Mouse (Mus musculus) forebrain, embryonic 11.5 days (tissue): ENCODE measurements at regions not wholly inside any gene's neighbourhood (a gene's known extent, or its start where the extent isn't known, plus 50 kb on each side); places are given as distances from the start of the nearest gene placed in this dataset.

Source experiments
- ATAC-seq: fragments of 200-750 bp; cut with Nextera tagmentation; replicated peaks from 2 replicates; pipeline ENCODE4 v1.8.0; 2017; ENCODE audit warnings: moderate TSS enrichment; ENCODE audit not compliant: low FRiP score
- DNase-seq: peaks from one replicate; pipeline ENCODE4 v3.0.0-alpha.2; 2017; ENCODE audit warnings: low spot score
- H3K27ac ChIP-seq: fragments of 300-500 bp; sonication (generic); 2 replicates; pipeline ENCODE4 v1.5.1; 2014; ENCODE audit warnings: low read depth, low read length
- H3K27me3 ChIP-seq: fragments of 300-500 bp; sonication (generic); 2 replicates; pipeline ENCODE4 v1.6.1; 2014; ENCODE audit warnings: mild to moderate bottlenecking, low read length, mixed read lengths; ENCODE audit not compliant: control insufficient read depth, insufficient read depth
- H3K36me3 ChIP-seq: fragments of 300-500 bp; sonication (generic); 2 replicates; pipeline ENCODE4 v1.6.1; 2014; ENCODE audit warnings: mild to moderate bottlenecking, low read length, moderate library complexity, mixed read lengths; ENCODE audit not compliant: control insufficient read depth, insufficient read depth
- H3K4me1 ChIP-seq: fragments of 300-500 bp; sonication (generic); replicated peaks from 2 replicates; pipeline ENCODE4 v1.6.1; 2014; ENCODE audit warnings: low read length, mixed read lengths; ENCODE audit not compliant: control insufficient read depth, insufficient read depth
- H3K4me2 ChIP-seq: fragments of 300-500 bp; sonication (generic); 2 replicates; pipeline ENCODE4 v1.6.1; 2014; ENCODE audit warnings: low read depth, mild to moderate bottlenecking, low read length, moderate library complexity, mixed read lengths; ENCODE audit not compliant: severe bottlenecking
- H3K4me3 ChIP-seq: fragments of 300-500 bp; sonication (generic); 2 replicates; pipeline ENCODE4 v1.5.1; 2014; ENCODE audit warnings: low read depth, low read length
- H3K9ac ChIP-seq: fragments of 300-500 bp; sonication (generic); 2 replicates; pipeline ENCODE4 v1.6.1; 2014; ENCODE audit warnings: low read length
- H3K9me3 ChIP-seq: fragments of 300-500 bp; sonication (generic); 2 replicates; pipeline ENCODE4 v1.6.1; 2016; ENCODE audit warnings: low read length, mixed read lengths; ENCODE audit not compliant: control insufficient read depth
- WGBS: fragments of 180-500 bp; shearing (Covaris S2); extraction: QIAGEN DNeasy Blood & Tissue Kit; methylation state at CpG from one replicate; pipeline ENCODE4 v1.1.7; 2014; 5-methylcytosine and 5-hydroxymethylcytosine counted together

DNA sequence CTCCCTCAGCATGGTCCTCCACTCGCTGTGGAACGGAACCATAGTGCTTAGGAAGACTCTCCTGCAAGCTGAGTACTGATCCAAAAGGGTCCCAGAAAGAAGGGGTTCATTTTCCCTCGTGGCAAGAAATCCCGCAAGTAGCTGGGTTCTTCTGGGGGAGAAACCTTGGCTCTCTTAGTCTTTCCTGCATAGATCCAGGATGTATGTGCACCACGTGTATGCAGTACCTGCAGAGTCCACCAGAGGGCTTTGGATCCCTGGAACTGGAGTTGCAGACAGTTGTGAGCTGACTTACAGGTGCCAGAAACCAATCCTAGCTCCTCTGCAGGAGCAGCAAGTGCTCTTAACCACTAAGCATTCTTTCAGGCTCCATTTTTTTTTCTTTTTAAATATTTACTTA lies 67.9 kb upstream of the Pmepa1 start:
- H3K4me3 ChIP-seq = no peak overlapping the region
- peaks cover 10% of the 10 kb centered on the region for H3K4me1 ChIP-seq
- WGBS = 87% methylated on average over 5 of the region's 5 CpGs
- no peak for DNase-seq
- no peak overlapping the region for H3K27ac ChIP-seq
- no peak overlapping the region for H3K9ac ChIP-seq
- no peaks in the 10 kb centered on the region for H3K9me3 ChIP-seq
- H3K36me3 ChIP-seq = no peaks in the 10 kb centered on the region
- no peak overlapping the region for H3K4me2 ChIP-seq
- H3K27me3 ChIP-seq = no peaks in the 10 kb centered on the region
- no peak for ATAC-seq

DNA sequence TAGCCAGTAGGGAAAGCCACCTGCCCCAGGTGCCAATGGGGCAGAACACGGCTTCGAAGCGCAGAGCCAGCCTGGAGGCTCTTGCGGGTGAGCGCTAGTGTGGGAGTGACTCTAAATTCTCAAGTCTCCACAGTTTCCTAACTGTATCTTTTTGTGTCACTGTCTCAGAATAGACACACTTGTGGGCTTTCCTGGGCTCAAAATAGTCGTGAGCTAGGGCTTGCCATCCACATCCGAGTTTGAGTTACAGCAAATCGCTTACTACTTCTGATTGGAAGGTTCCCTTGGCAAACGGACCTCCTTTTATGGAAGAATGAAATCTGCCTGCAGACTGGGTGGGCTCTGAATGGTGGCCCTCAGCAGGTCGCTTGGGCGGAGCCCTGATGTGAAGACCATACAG lies 71.0 kb upstream of the Pmepa1 start:
- H3K4me3 ChIP-seq = no peak overlapping the region
- H3K27me3 ChIP-seq = no peaks in the 10 kb centered on the region
- DNase-seq = no peak
- H3K9ac ChIP-seq = no peak overlapping the region
- H3K36me3 ChIP-seq = no peaks in the 10 kb centered on the region
- H3K4me1 ChIP-seq = no peaks in the 10 kb centered on the region
- no peak overlapping the region for H3K4me2 ChIP-seq
- ATAC-seq = no peak
- 77% methylated on average over 11 of the region's 11 CpGs for WGBS
- H3K9me3 ChIP-seq = no peaks in the 10 kb centered on the region
- H3K27ac ChIP-seq = no peak overlapping the region

DNA sequence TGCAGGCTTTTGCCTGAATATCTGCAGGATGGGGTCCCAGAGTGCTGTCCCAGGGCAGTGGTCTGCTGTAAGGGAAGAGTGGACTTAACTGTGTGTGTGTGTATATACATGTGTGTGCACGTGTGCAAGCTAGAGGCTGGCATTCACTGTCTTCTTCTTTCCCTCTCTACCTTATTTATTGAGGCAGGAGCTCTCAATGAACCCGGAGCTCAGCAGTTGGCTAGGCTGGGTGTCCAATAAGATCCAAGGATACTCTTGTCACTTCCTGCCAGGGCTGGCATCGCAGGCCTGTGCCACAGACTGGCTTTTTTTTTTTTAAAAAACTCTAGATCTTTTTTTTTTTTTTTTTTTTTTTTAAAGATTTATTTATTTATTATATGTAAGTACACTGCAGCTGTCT lies 72.4 kb upstream of the Pmepa1 start:
- H3K9me3 ChIP-seq = no peaks in the 10 kb centered on the region

DNA sequence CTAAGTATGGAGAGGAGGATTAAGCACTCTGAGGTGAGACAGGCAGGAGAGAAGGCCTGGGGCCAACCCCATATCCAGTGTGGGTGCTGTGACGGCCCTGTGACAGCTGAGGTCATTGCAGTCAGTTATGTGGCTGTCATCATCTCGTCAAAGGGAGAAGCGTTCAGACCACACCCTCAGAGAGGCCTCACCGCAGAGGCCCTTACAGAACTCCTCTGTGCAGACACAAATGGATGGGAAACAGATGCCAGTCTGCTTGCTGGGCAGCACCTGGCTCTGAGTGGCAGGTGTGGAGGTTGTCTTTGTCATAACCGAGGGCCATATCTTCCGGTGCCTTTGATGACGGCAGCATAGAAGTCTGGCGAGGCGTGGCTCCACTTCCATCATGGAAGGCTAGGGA lies 73.2 kb upstream of the Pmepa1 start:
- Histone ChIP-seq H3K4me2 (no peak overlapping the region), H3K27me3 (no peaks in the 10 kb centered on the region), H3K9ac (no peak overlapping the region), H3K4me3 (no peak overlapping the region), H3K36me3 (no peaks in the 10 kb centered on the region), H3K27ac (no peak overlapping the region), H3K9me3 (no peaks in the 10 kb centered on the region), H3K4me1 (no peaks in the 10 kb centered on the region)
- no peak for DNase-seq
- ATAC-seq = no peak
- 85% methylated on average over 9 of the region's 9 CpGs for WGBS

More for the DNA sequence above, 72.4 kb upstream of the Pmepa1 start:
- no peaks in the 10 kb centered on the region for H3K27me3 ChIP-seq
- no peak overlapping the region for H3K4me3 ChIP-seq
- 87% methylated on average over 3 of the region's 3 CpGs for WGBS
- no peak for ATAC-seq
- no peak for DNase-seq
- H3K9ac ChIP-seq = no peak overlapping the region
- no peak overlapping the region for H3K27ac ChIP-seq
- H3K4me1 ChIP-seq = no peaks in the 10 kb centered on the region
- no peaks in the 10 kb centered on the region for H3K36me3 ChIP-seq
- H3K4me2 ChIP-seq = no peak overlapping the region

DNA sequence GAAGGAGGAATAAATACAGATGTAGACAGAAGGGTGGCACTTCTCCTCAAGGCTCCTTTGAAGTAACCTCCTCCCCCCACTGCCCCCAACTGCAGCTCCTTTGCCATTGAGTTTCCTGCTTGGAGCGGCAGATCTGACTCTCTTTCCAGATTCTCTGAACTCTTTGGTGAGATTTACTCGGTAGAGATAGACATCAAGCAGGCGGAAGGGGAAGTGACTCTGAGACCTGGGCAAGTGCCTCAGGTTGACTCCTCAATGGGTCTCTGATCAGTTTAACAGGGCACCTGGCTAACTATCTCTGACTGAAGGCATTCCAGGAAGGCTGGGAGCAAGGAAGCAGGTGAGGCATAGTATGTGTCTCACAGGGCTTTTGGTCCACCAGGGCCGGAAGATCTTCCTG lies 73.6 kb upstream of the Pmepa1 start:
- ATAC-seq = no peak
- H3K9ac ChIP-seq = no peak overlapping the region
- no peaks in the 10 kb centered on the region for H3K36me3 ChIP-seq
- no peak overlapping the region for H3K4me3 ChIP-seq
- H3K4me2 ChIP-seq = no peak overlapping the region
- H3K4me1 ChIP-seq = no peaks in the 10 kb centered on the region
- H3K9me3 ChIP-seq = no peaks in the 10 kb centered on the region
- 97% methylated on average over 4 of the region's 4 CpGs for WGBS
- H3K27ac ChIP-seq = no peak overlapping the region
- DNase-seq = no peak
- H3K27me3 ChIP-seq = no peaks in the 10 kb centered on the region

DNA sequence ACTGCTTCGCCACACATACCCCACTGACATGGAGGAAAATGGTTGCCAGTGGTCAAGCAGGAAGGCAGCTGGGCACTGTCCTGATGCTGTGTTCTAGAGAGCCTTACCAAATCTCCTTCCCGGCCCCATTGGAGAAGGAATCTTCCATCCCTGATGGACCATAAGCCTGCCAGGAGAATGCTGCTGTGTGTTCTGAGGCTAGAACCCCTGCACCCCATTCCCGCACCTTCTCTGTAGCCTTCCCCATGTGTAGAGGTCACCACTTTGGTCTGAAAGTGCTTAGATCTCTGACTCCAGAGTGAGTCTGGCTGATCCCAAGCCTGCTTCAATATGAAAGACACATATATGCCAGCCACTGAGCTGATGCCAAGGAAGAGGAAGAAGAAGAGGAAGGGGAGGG lies 74.1 kb upstream of the Pmepa1 start:
- Histone ChIP-seq H3K27me3 (no peaks in the 10 kb centered on the region), H3K27ac (no peak overlapping the region), H3K4me3 (no peak overlapping the region), H3K4me2 (no peak overlapping the region), H3K9ac (no peak overlapping the region), H3K36me3 (no peaks in the 10 kb centered on the region), H3K9me3 (no peaks in the 10 kb centered on the region), H3K4me1 (no peaks in the 10 kb centered on the region)
- ATAC-seq (no peak), DNase-seq (no peak)
- WGBS = 90% methylated on average over 3 of the region's 3 CpGs

DNA sequence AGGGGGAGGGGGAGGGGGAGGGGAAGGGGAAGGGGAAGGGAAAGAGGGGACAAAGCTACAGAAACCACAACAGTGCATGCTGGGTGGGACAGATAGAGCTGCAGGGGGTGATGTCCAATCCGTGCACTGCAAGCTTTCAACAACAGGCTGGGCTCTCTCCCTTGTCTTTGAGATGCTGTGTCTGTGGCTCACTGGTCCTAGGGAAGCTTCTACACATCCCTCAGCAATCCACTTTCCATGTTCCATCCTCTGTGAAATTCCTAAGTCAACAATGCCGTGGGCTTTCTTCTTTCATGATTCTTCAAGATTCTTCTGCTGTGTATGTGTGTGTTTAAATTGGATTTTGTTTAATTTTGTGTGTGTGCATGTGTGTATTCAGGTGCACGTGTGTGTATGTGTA lies 74.5 kb upstream of the Pmepa1 start:
- Histone ChIP-seq H3K27ac (no peak overlapping the region), H3K9ac (no peak overlapping the region), H3K4me3 (no peak overlapping the region), H3K9me3 (no peaks in the 10 kb centered on the region), H3K27me3 (no peaks in the 10 kb centered on the region), H3K4me2 (no peak overlapping the region), H3K36me3 (no peaks in the 10 kb centered on the region), H3K4me1 (no peaks in the 10 kb centered on the region)
- DNase-seq = no peak
- 78% methylated on average over 3 of the region's 3 CpGs for WGBS
- no peak for ATAC-seq

DNA sequence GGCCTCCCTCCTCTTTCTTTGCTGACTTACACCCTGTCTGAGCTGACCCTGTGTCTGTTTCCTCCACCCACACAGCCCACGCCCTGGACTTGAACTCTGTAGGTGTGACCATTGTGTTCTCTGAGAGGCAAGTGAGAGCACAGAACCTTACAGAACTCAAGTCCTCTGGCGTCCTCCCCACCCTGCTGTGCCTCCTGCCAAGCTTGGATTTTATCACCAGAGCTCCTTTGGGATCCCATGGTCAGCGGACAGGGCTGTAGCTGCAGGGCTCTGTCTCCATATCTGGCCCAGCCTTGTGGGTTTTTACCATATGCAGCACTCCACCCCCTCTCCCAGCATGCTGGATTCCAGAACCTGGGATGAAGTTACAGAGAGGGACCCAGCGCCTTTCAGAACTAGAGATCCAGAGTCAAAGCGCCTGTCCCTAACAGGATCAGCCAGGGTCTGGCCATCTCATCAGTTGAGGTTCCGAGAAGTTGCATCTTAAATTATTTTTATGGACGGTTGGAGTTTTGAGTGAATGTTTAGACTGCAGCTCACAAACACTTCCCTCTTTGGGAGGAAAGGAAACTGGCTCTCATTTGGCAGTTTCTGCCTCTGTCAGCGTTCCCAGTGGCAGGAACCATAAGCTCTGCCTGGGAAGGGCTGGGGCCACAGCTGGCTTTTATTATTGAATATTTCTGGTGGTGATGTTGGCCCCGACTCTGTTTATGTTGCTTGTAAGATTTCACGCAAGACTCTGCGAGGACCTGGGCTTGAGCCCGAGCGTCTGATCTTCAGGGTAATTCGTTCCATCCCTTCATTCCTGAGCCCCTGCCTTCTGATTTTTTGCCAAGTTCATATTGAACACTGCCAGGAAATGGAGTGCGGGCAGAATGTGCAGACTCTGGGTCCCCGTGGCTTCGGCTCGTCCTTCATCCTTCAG lies 75.8 kb upstream of the Pmepa1 start:
- no peak overlapping the region for H3K9ac ChIP-seq
- H3K27me3 ChIP-seq = no peaks in the 10 kb centered on the region
- H3K4me3 ChIP-seq = no peak overlapping the region
- DNase-seq (peak; percentile 56), ATAC-seq (no peak)
- 74% methylated on average over 18 of the region's 18 CpGs for WGBS
- no peaks in the 10 kb centered on the region for H3K4me1 ChIP-seq
- H3K9me3 ChIP-seq = no peaks in the 10 kb centered on the region
- H3K27ac ChIP-seq = no peak overlapping the region
- H3K4me2 ChIP-seq = no peak overlapping the region
- no peaks in the 10 kb centered on the region for H3K36me3 ChIP-seq

DNA sequence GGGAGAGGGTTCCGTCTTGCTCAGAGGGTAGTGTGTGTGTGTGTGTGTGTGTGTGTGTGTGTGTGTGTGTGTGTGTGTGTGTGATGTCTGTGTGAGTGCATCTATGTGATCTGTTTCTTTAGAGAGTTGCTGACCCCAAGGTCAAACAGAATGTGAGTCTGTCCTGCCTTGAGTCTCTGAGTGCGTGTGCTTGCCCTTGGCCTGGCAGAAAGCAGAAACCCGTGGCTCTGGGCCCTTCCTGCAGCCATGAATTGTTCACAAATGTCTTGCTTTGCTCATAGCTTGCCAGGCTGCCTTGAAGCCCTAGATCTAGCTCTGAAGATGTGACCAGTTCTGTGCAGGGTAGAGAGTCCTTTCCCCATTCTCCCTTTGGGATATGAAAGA lies 76.4 kb upstream of the Pmepa1 start:
- DNase-seq (no peak), ATAC-seq (no peak)
- Histone ChIP-seq H3K4me2 (no peak overlapping the region), H3K27ac (no peak overlapping the region), H3K36me3 (no peaks in the 10 kb centered on the region), H3K9ac (no peak overlapping the region), H3K4me1 (no peaks in the 10 kb centered on the region), H3K4me3 (no peak overlapping the region), H3K9me3 (no peaks in the 10 kb centered on the region), H3K27me3 (no peaks in the 10 kb centered on the region)
- 57% methylated on average over 3 of the region's 3 CpGs for WGBS
